Mouse (Mus musculus) gastrocnemius, adult 2 months (tissue): Measurements from ENCODE around the gene Osbpl8. TPM values are rescaled to one million over a fixed set of nuclear protein-coding genes. Genes with fewer than 3 reads are reported as not detected.

Experiments used
- DNase-seq: peaks from one replicate; pipeline ENCODE4 v3.0.0; 2022
- H3K27ac ChIP-seq: fragments of 200-600 bp; 2 replicates; pipeline ENCODE4 v1.8.1; 2022; ENCODE audit warnings: mild to moderate bottlenecking
- H3K4me3 ChIP-seq: fragments of 200-600 bp; 2 replicates; pipeline ENCODE4 v1.8.1; 2022; ENCODE audit warnings: mild to moderate bottlenecking, moderate library complexity
- CTCF ChIP-seq: fragments of 200-600 bp; IDR thresholded peaks from 2 replicates; pipeline ENCODE4 v1.8.1; 2022; ENCODE audit warnings: antibody characterized with exemption, mild to moderate bottlenecking, moderate library complexity
- intact Hi-C: fragments of 180-260 bp; cut with DNase I; formaldehyde crosslinking; loops from one replicate; pipeline ENCODE4 v1.15.1; 2025
- long read RNA-seq, 2 experiments: library from polyadenylated mRNA; stranded (forward); transcript quantifications; one replicate each; pipeline ENCODE4 v2.0.0; 2021
- total RNA-seq, 2 experiments: library from RNA; stranded (reverse); gene quantifications; 2 replicates each; pipeline ENCODE4 v1.2.3; 2021

Gene Osbpl8
- total RNA-seq, result 10 to 100 TPM; 13.6 to 15.6 TPM
- long read RNA-seq, experiment 1, full-length matches to known transcripts, result 8 of 17 reads
- long read RNA-seq, experiment 1, partial matches to known transcripts, result 2 of 17 reads
- long read RNA-seq, experiment 1, other reads (novel, unspliced or antisense), result 7 of 17 reads
- long read RNA-seq, experiment 2, full-length matches to known transcripts, result 10 of 14 reads
- long read RNA-seq, experiment 2, partial matches to known transcripts, result 1 of 14 reads
- long read RNA-seq, experiment 2, other reads (novel, unspliced or antisense), result 3 of 14 reads

GRCm38 (mm10) chr10:111164304-111165218 lies at the start of gene Osbpl8:
TSS of gene Osbpl8 (plus strand) at chr10:111164752.
- intact Hi-C loops, result loop anchor here (10.0 kb wide), 1 partner anchor 310 kb away; the partner anchor contains the start of gene Nap1l1
- peak within 1 kb of the TSS; percentile 96 for H3K4me3 ChIP-seq
- H3K27ac ChIP-seq, result peak within 1 kb of the TSS; percentile 97
- peak; percentile 99 for DNase-seq
- TF ChIP-seq CTCF, result no peak

DNA sequence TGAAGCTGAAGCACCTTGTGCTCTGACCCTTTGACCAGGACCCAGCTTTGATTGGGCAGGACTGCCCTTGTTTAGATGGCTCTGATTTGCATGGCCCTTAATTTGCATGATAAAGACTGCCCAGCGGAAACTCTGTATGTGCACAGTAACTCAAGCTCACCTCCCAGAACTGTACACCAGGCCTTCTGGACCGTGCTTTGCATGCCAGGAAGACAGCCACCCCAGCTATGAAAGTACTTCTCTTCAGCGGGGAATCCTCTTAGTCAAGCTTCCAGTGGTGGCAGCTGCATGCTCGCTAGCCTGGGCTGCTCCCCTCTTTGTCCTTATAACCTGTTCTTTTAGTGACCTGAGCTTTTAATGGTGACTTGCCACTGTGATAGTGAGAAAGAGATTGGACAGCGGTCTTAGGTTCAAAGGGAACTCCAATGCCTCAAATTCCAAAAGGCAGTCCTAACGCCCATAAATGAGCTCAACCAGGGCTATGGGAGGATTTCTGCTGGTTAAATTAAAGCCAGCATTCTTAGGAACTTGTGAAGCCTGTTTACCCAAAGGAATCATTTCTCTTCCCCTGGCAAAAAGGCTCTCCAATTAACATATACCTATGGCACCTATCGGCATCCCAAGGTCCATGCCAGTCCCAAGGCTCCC lies 47.2 kb upstream of the Osbpl8 start:
- intact Hi-C loops, result no loop called here

GRCm38 (mm10) chr10:111118292-111118691 lies 46.3 kb upstream of the Osbpl8 start:
- Histone ChIP-seq H3K4me3 (no peak overlapping the region), H3K27ac (no peak overlapping the region)
- no peak for DNase-seq
- no peak for TF ChIP-seq CTCF
- intact Hi-C loops, result no loop called here

More for the DNA sequence above, 47.2 kb upstream of the Osbpl8 start:
- Histone ChIP-seq H3K4me3 (no peak overlapping the region), H3K27ac (no peak overlapping the region)
- no peak for DNase-seq
- TF ChIP-seq CTCF, result no peak

- intact Hi-C loops, result no loop called here
- Histone ChIP-seq H3K4me3 (no peak overlapping the region), H3K27ac (0 out of 2 replicates have a peak overlapping the region, but pooled peaks have one; percentile 8)
- TF ChIP-seq CTCF, result no peak
- no peak for DNase-seq
Observed at GRCm38 (mm10) chr10:111118991-111119650, 45.4 kb upstream of the Osbpl8 start.

- intact Hi-C loops, result no loop called here
- Histone ChIP-seq H3K4me3 (no peak overlapping the region), H3K27ac (0 out of 2 replicates have a peak overlapping the region, but pooled peaks have one; percentile 8)
- no peak for DNase-seq
- TF ChIP-seq CTCF, result no peak
Observed at GRCm38 (mm10) chr10:111119756-111120155, 44.8 kb upstream of the Osbpl8 start.

GRCm38 (mm10) chr10:111122864-111123398 lies 41.6 kb upstream of the Osbpl8 start:
- no peak for TF ChIP-seq CTCF
- intact Hi-C loops, result no loop called here
- no peak overlapping the region for H3K27ac ChIP-seq

GRCm38 (mm10) chr10:111124175-111124574 lies 40.4 kb upstream of the Osbpl8 start:
- DNase-seq, result no peak
- TF ChIP-seq CTCF, result no peak
- intact Hi-C loops, result no loop called here
- H3K27ac ChIP-seq, result no peak overlapping the region
- H3K4me3 ChIP-seq, result no peak overlapping the region

More at GRCm38 (mm10) chr10:111122864-111123398, 41.6 kb upstream of the Osbpl8 start:
- no peak for DNase-seq
- H3K4me3 ChIP-seq, result no peak overlapping the region

DNA sequence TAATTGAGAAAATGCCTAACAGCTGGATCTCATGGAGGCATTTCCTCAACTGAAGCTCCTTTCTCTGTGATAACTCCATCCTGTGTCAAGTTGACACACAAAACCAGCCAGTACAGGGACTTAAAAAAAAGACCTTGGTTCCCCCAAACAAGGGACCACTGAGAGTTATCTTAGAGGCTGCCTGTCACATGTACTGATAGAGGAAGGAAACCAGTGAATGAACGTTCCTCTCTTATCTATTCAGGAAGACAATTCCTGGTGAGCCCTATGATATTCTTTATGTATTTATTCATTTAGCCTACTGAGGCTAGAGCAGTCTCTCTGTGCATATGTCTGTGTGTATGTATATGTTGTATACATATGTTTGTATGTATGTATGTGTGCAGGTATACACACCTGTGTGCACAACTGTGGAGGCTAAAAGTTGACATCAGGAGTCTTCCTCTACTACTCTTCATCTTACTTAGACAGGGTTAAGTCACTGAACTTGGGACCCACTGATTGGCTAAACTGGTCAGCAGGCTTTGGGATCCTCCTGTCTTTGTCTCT lies 39.7 kb upstream of the Osbpl8 start:
- no peak overlapping the region for H3K4me3 ChIP-seq
- H3K27ac ChIP-seq, result no peak overlapping the region
- intact Hi-C loops, result no loop called here
- TF ChIP-seq CTCF, result no peak
- no peak for DNase-seq

- TF ChIP-seq CTCF, result no peak
- peak; percentile 23 for DNase-seq
- H3K27ac ChIP-seq, result peak overlapping the region; percentile 73
- intact Hi-C loops, result no loop called here
- no peak overlapping the region for H3K4me3 ChIP-seq
Observed at GRCm38 (mm10) chr10:111127388-111127787, 37.2 kb upstream of the Osbpl8 start.

GRCm38 (mm10) chr10:111128493-111128892 lies 36.1 kb upstream of the Osbpl8 start:
- no peak overlapping the region for H3K27ac ChIP-seq
- H3K4me3 ChIP-seq, result no peak overlapping the region
- no peak for TF ChIP-seq CTCF
- intact Hi-C loops, result no loop called here
- DNase-seq, result no peak

DNA sequence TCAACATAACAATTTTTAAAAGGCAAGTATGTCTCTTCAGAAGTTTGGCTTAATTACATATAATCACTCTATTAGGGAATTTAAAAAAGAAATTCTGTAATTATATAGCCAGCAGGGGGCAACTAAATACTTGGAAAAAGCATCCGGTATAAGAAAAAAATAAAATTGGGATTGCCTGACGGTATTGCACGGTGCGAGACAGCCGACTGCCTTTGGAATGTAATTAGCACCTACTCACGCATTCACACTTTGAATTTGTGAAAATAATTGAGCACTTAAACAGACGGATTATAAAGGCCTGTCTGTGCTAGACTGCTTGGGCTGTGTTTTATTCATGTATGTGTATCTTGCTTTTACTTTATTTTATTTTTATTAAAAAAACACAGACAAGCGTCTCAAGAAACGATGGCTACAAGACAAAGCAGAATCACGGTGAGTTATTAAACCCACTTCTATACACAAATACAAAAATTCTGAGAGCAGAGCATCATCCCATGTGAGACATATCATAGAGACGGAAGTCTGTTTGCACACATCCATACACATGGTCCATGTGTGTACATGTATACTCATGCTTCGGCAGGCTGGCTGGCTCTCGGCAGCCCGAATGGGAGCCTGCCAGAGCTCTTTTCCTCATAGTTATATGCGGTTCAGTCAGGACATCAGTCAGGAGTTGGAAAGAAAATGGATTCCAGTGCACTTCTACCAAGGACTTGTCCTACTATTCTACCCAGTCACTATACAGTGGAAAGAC lies 34.5 kb upstream of the Osbpl8 start:
- intact Hi-C loops, result no loop called here
- peak; percentile 29; the same call in 1 of the 2 replicates for TF ChIP-seq CTCF

More for the DNA sequence above, 34.5 kb upstream of the Osbpl8 start:
- Histone ChIP-seq H3K27ac (no peak overlapping the region), H3K4me3 (no peak overlapping the region)
- no peak for DNase-seq
